Mouse (Mus musculus) small intestine, adult 2 months (tissue): Measurements from ENCODE around the gene Nrn1l. TPM values are rescaled to one million over a fixed set of nuclear protein-coding genes. Genes with fewer than 3 reads are reported as not detected.

Experiments
- H3K27ac ChIP-seq: fragments of 200-500 bp; 2 replicates; pipeline ENCODE4 v1.5.1; 2012; ENCODE audit warnings: low read depth, low read length, control low read depth, inconsistent platforms; ENCODE audit not compliant: insufficient read depth
- H3K27me3 ChIP-seq: fragments of 200-500 bp; 2 replicates; pipeline ENCODE4 v1.6.1; 2012; ENCODE audit warnings: mild to moderate bottlenecking, moderate library complexity, low read length, inconsistent platforms; ENCODE audit not compliant: control insufficient read depth, insufficient read depth
- H3K36me3 ChIP-seq: fragments of 200-500 bp; 2 replicates; pipeline ENCODE4 v1.6.1; 2012; ENCODE audit warnings: mild to moderate bottlenecking, low read length, control low read depth, inconsistent platforms; ENCODE audit not compliant: control insufficient read depth, insufficient read depth
- H3K4me1 ChIP-seq: fragments of 200-500 bp; 2 replicates; pipeline ENCODE4 v1.6.1; 2012; ENCODE audit warnings: low read length, inconsistent platforms, mixed read lengths; ENCODE audit not compliant: control insufficient read depth, insufficient read depth, insufficient read length
- H3K4me3 ChIP-seq: fragments of 200-500 bp; 2 replicates; pipeline ENCODE4 v1.5.1; 2012; ENCODE audit warnings: low read depth, mild to moderate bottlenecking, control low read depth, inconsistent platforms, low read length, moderate library complexity
- CTCF ChIP-seq: fragments of 200-500 bp; IDR thresholded peaks from 2 replicates; pipeline ENCODE4 v1.5.1; 2012; ENCODE audit warnings: low read depth, mild to moderate bottlenecking, control low read depth, inconsistent platforms, low read length, moderate library complexity, mixed read lengths; ENCODE audit not compliant: insufficient replicate concordance, insufficient read length; ENCODE audit errors: extremely low read depth
- POLR2A ChIP-seq: fragments of 200-500 bp; IDR thresholded peaks from 2 replicates; pipeline ENCODE4 v1.6.1; 2012; ENCODE audit warnings: low read depth, mild to moderate bottlenecking, control low read depth, inconsistent platforms, low read length, moderate library complexity
- whole genome bisulfite sequencing: fragments of 180-500 bp; shearing (Covaris S2); methylation state at CpG from one replicate; pipeline ENCODE4 v1.1.7; 2018; 5-methylcytosine and 5-hydroxymethylcytosine counted together
- polyA plus RNA-seq: library from polyadenylated mRNA; depleted of rRNA; stranded (reverse); fragments of >200 nt; gene quantifications from 2 replicates; pipeline ENCODE4 v1.2.3, GENCODE M21; 2012; rRNA removed

Nrn1l gene
- polyA plus RNA-seq, 1 experiment, result 3.9 TPM

- H3K27ac ChIP-seq, result peak overlapping the region; percentile 92
- peaks cover 24% of the 10 kb centered on the region for H3K36me3 ChIP-seq
- under 1% methylated on average over 33 of the region's 33 CpGs for WGBS
- peaks cover 11% of the 10 kb centered on the region for H3K4me1 ChIP-seq
- TF ChIP-seq POLR2A (peak; percentile 81; the same call in 1 of the 2 replicates), CTCF (peak; percentile 26; the same call in 1 of the 2 replicates)
- no peaks in the 10 kb centered on the region for H3K27me3 ChIP-seq
- H3K4me3 ChIP-seq, result peak overlapping the region; percentile 95
Observed at GRCm38 (mm10) chr8:105937496-105938305, 44.3 kb downstream of the Nrn1l start.

GRCm38 (mm10) chr8:105938306-105938669, 44.9 kb downstream of the Nrn1l start, which contains the start of gene Psmb10:
TSS of gene Psmb10 (minus strand) at chr8:105938444.
- H3K4me3 ChIP-seq, result peak within 1 kb of the TSS; percentile 95
- H3K27ac ChIP-seq, result peak within 1 kb of the TSS; percentile 92
- TF ChIP-seq POLR2A, result no peak
- TF ChIP-seq CTCF, result no peak
- peaks cover 11% of the 10 kb centered on the region for H3K4me1 ChIP-seq
- H3K27me3 ChIP-seq, result no peaks in the 10 kb centered on the region
- H3K36me3 ChIP-seq, result peaks cover 24% of the 10 kb centered on the region
- WGBS, result 1% methylated on average over 4 of the region's 4 CpGs

- TF ChIP-seq CTCF, result no peak
- no peak for TF ChIP-seq POLR2A
- no peak overlapping the region for H3K27ac ChIP-seq
- H3K27me3 ChIP-seq, result no peaks in the 10 kb centered on the region
- 84% methylated on average over 11 of the region's 11 CpGs for WGBS
- no peak overlapping the region for H3K4me3 ChIP-seq
- H3K4me1 ChIP-seq, result peaks cover 3% of the 10 kb centered on the region; the same call in 1 of the 2 replicates
- H3K36me3 ChIP-seq, result no peaks in the 10 kb centered on the region
Observed at GRCm38 (mm10) chr8:105942026-105942425, 48.7 kb downstream of the Nrn1l start.

- Histone ChIP-seq H3K4me3 (no peak overlapping the region), H3K4me1 (peaks cover 3% of the 10 kb centered on the region; the same call in 1 of the 2 replicates), H3K27ac (no peak overlapping the region), H3K36me3 (no peaks in the 10 kb centered on the region), H3K27me3 (no peaks in the 10 kb centered on the region)
- TF ChIP-seq POLR2A (no peak), CTCF (no peak)
- 83% methylated on average over 5 of the region's 5 CpGs for WGBS
Observed at GRCm38 (mm10) chr8:105942542-105942941, 49.2 kb downstream of the Nrn1l start.

- H3K27ac ChIP-seq, result no peak within 1 kb of the TSS
- no peak within 1 kb of the TSS for H3K4me3 ChIP-seq
- H3K4me1 ChIP-seq, result peaks cover under 1% of the 10 kb centered on the region; the same call in 1 of the 2 replicates
- H3K27me3 ChIP-seq, result no peaks in the 10 kb centered on the region
- TF ChIP-seq CTCF, result no peak
- TF ChIP-seq POLR2A, result no peak
- 73% methylated on average over 8 of the region's 8 CpGs for WGBS
- H3K36me3 ChIP-seq, result no peaks in the 10 kb centered on the region
Observed at GRCm38 (mm10) chr8:105943321-105943739, 50.0 kb downstream of the Nrn1l start, which contains the start of gene Lcat. TSS of gene Lcat (minus strand) at chr8:105943382.

Other genes with a start within 250 kb of the Nrn1l start
- 2.9 and 5.4 TPM in 2 replicates for gene Carmil2, start 207.3 kb upstream of the Nrn1l start, polyA plus RNA-seq
- 10.5 and 20.6 TPM in 2 replicates for gene Acd, start 192.5 kb upstream of the Nrn1l start, polyA plus RNA-seq
- gene Pard6a, start 192.4 kb upstream of the Nrn1l start, polyA plus RNA-seq, result 5.1 and 7.2 TPM in 2 replicates
- not detected in 2 replicates for gene 4933405L10Rik, start 185.9 kb upstream of the Nrn1l start, polyA plus RNA-seq
- 3.6 and 5.3 TPM in 2 replicates for gene Enkd1, start 185.4 kb upstream of the Nrn1l start, polyA plus RNA-seq
- 4.9 and 8.3 TPM in 2 replicates for gene Gfod2, start 134.9 kb upstream of the Nrn1l start, polyA plus RNA-seq
- 9.5 and 15.3 TPM in 2 replicates for gene Ranbp10, start 66.2 kb upstream of the Nrn1l start, polyA plus RNA-seq
- not detected in 2 replicates for gene Tsnaxip1, start 65.8 kb upstream of the Nrn1l start, polyA plus RNA-seq
- gene Cenpt, start 40.3 kb upstream of the Nrn1l start, polyA plus RNA-seq, result 5.6 and 9.7 TPM in 2 replicates
- gene Thap11, start 38.4 kb upstream of the Nrn1l start, polyA plus RNA-seq, result 24.1 and 39.4 TPM in 2 replicates
- 11.5 and 15.3 TPM in 2 replicates for gene Nutf2, start 33.0 kb upstream of the Nrn1l start, polyA plus RNA-seq
- 35.3 and 55.8 TPM in 2 replicates for gene Edc4, start 12.7 kb upstream of the Nrn1l start, polyA plus RNA-seq
- 10.2 and 20.2 TPM in 2 replicates for gene Pskh1, start 6.9 kb downstream of the Nrn1l start, polyA plus RNA-seq
- gene Ctrl, start 40.3 kb downstream of the Nrn1l start, polyA plus RNA-seq, result 32.5 and 17,898 TPM in 2 replicates
- 503 and 1,032 TPM in 2 replicates for gene Psmb10, start 44.9 kb downstream of the Nrn1l start, polyA plus RNA-seq
- gene Lcat, start 49.8 kb downstream of the Nrn1l start, polyA plus RNA-seq, result 0.72 and 2.6 TPM in 2 replicates
- gene Slc12a4, start 72.5 kb downstream of the Nrn1l start, polyA plus RNA-seq, result 6.8 and 8.9 TPM in 2 replicates
- 0.05 and 0.06 TPM in 2 replicates for gene Dpep3, start 85.9 kb downstream of the Nrn1l start, polyA plus RNA-seq
- gene Dus2, start 97.8 kb downstream of the Nrn1l start, polyA plus RNA-seq, result 2.5 and 5.2 TPM in 2 replicates
- gene Dpep2nb, start 112.4 kb downstream of the Nrn1l start, polyA plus RNA-seq, result not detected in 2 replicates
- 5.2 and 6.6 TPM in 2 replicates for gene Ddx28, start 118.3 kb downstream of the Nrn1l start, polyA plus RNA-seq
- gene Nfatc3, start 165.3 kb downstream of the Nrn1l start, polyA plus RNA-seq, result 7.0 and 17.0 TPM in 2 replicates
- gene Esrp2, start 243.4 kb downstream of the Nrn1l start, polyA plus RNA-seq, result 27.5 and 30.9 TPM in 2 replicates